Mouse (Mus musculus) right cerebral cortex, postnatal 10 days (tissue): ENCODE data around the gene Slc4a7.
"Not testable (repeated sequence)": the region's sequence is repeated elsewhere in the genome, so short reads cannot be mapped to it uniquely, and the experiment has no call there.

ENCODE experiments used
- DNase-seq, 2 experiments: peaks; one replicate each; pipeline ENCODE4 v3.0.0; 2021; ENCODE audit warnings: low spot score in 2 of 2

The Slc4a7 gene

DNA sequence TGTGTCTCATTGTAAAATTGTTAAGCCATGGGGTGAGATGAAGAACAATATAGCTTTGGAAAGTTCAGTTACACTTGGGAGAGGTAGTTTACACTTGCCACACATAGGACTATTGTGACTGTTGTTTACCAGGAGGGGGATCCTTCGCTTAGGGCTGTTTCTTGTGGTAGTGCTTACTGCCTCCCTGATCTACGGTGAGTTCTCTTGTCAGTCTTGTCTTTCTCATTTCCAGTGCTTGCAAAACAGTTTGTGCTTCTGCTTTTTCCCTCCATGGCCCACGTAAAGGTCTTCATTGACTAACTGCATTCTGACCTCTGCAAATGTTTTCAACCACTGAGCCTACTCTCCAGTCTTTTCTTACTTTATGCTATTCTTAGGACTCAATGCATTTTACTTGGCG lies 98.3 kb downstream of the Slc4a7 start:
- DNase-seq = no peak

DNA sequence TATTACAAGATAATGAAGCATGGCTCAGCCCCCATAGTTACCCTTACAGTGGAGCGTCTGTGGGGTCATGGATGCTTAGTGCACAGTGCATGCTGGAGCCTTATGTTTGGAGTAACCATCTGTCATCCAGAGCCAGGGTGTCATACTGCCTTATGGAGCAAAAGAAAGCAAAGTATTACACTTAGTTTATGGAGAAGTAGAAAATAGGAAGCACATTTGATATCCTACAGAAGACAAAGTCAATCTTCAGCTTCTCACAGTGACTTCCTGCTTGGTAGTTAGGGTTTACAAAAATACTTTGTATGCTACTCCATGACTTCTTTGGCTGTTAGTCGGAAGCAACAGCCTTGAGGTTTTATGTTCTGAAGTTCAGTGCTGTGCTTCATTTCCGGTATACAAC lies 98.7 kb downstream of the Slc4a7 start:
- no peak for DNase-seq

DNA sequence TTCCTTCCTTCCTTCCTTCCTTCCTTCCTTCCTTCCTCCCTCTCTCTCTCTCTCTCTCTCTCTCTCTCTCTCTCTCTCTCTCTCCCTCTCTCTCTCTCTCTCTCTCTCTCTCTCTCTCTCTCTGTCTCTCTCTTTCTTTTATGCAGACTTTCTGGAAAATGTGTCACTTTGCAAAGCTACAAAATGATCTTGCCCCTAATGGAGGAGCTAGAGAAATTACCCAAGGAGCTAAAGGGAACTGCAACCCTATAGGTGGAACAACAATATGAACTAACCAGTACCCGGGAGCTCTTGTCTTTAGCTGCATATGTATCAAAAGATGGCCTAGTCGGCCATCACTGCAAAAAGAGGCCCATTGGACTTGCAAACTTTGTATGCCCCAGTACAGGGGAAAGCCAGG lies 101.0 kb downstream of the Slc4a7 start, which contains the start of gene Nek10:
Nek10 (plus strand) TSS at position 301 of the 400 bp plus-strand sequence.
- not testable (repeated sequence) for DNase-seq

DNA sequence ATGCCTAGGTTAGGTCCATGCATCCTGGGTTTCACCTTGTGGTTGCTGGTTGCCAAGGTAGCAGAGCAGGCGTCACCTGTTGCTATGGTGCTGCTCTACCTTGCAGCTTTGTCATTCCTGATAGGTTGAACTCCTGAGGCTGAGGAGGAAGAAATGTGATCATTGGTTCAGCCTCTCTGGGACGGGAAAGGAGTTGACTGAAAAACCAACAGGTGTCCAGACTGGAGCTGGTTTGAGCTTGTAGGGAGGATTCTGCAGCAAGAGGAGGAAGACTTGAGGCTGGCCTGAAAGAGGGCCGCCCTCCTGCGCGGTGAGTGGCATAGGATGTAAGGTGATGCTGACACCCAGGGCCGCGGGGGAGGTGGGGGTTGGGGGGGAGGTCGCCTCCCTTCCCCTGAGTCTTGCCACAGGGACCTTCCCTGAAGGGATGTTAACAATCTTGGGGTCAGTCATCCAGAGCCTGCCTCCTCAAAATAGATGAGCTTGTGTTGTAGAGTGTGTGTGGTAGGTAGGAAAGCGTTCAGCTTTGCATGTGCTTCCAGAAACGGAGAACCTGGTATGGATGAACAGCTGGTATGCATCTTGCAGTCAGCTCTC lies 101.9 kb downstream of the Slc4a7 start:
- DNase-seq = peak; percentile 72 to 87

DNA sequence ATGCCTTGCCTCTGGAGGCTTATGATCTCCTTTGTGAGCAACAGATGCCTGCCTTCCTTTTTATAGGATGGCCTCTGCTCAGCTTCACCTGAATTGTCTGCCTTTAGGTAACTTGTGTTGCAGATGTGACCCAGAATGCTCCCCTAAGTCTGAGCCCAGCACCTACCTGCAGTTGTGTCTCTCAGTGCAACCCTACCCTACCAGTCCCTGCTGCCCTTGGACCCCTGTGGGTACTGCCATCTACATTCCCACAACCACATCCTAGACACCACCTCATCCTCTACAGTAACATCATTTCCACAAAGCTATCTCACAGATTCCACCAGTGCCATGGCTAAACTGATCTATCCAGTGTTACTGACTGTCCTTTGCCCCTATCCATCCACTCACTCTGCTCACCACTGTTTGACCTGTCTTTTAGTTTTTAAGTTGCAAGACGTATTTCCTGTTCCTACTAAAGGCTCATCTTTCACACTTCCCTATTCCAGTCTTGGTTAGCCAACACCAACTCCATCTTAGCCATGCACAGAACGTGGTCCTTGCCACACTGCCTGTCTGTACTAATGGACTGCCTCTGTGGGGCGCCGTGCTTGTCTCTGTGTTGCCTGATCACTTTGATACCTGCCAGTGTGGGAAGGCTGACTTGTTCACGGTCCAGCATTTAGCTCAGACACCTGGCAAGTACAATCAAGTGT lies 102.6 kb downstream of the Slc4a7 start:
- no peak for DNase-seq

DNA sequence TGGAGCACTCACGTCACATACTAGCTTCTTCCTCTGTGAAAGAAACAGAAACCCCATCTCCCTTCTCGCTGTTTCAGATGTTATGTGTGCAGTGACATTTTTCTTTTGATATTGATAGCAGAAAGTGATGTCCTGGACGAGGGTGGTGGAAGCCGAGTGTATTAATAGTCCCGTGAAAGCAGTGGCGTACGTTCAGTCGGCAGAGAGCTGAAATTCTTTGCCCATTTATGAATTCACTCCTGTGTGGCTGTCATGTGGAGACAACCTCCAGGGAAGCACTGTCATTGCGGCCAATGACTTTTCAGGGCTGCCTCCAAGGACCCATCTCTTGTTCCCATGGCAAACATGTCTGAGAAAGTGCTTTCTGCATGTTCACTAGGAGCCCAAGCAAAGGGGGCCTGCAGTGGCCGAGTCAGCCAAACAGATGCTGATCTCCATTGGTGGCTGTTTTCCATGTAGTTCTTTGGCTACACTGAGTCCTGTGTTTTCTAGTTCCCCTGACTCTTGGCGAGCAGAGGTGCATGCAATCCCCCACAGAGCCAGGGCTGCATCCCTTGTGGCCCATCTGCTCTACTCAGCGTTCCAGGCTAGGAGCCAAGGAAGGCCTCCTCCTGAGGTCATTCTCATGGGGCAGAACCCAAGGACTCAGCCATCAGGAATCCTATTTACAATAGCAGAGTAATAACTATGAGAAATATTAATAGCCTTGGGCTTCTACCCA lies 130.6 kb downstream of the Slc4a7 start:
- peak; percentile 61 to 68 for DNase-seq

DNA sequence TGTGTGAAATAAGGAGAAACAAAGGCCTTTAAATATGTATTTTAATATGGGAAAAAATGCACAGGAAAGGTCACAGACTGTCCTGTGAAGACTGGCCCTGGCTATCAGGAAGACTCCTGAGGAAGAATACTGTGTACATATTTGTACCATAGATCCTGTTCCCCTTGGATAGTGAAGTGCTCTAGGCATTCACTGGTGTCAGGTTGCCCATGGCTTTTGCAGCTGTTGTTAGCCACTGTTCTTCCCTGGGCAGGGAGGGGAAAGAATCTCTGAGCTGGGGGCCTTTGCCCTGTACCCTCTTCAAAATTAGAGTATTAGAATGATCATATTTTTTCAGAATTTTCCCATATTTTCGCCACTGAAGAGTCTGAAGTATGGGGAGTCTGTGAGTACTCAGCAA lies 131.4 kb downstream of the Slc4a7 start:
- DNase-seq = no peak

DNA sequence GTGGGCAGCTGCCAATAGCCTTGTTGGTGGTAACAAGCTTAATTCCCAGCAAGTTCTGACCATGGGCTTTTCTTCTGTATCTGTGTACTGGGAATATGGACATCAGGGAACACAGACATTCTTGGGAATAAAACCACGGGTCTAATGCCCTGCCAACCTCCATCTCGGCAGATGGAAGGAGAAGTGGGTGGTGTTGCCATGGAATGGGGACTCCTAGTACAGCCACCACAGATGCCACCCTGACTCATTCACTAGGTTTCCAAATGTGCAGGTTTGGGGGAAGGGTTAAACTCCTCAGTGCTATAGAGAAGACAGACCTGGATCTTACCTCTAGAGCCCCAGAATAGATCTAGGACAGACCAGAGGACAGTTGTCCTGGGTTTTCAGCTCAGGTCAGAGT lies 132.2 kb downstream of the Slc4a7 start:
- no peak for DNase-seq

DNA sequence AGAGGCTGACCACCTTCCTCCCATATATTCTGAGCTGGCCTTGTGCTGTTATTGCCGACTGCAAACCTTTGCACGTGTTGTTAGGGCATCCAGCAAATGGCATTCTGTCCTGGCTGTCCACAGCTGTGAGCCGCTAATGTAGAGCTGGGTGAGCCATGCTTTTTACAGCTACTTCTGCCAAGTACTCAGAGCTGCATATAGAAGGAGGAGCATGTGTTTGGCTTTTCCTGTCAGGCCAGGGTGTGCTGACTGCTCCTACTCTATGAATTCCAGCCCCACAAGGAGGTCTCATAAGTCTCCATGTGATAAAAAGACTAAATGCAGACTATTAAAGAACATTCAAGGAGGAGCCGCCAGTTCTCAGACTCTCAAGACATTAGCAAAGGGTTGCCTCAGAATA lies 135.5 kb downstream of the Slc4a7 start:
- DNase-seq = no peak

DNA sequence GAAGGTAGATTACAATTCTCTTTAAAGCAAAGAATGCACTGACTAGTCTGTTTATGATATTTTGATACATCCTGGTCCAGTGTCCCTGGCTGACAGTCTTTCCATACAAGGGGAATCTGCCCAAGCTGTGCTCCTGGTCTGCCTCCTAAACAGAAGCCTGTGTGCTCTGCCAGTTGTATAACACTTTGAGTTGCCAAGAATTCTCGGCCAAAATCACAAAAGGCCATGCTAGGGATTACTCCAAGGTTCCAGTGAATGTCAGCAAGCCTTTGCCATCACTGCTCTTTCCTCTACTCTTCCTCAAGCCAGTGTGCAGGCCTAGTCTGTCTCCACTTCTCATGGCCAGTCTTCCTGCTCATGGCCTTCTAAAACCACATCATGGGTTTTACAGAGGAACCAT lies 136.0 kb downstream of the Slc4a7 start:
- no peak for DNase-seq

DNA sequence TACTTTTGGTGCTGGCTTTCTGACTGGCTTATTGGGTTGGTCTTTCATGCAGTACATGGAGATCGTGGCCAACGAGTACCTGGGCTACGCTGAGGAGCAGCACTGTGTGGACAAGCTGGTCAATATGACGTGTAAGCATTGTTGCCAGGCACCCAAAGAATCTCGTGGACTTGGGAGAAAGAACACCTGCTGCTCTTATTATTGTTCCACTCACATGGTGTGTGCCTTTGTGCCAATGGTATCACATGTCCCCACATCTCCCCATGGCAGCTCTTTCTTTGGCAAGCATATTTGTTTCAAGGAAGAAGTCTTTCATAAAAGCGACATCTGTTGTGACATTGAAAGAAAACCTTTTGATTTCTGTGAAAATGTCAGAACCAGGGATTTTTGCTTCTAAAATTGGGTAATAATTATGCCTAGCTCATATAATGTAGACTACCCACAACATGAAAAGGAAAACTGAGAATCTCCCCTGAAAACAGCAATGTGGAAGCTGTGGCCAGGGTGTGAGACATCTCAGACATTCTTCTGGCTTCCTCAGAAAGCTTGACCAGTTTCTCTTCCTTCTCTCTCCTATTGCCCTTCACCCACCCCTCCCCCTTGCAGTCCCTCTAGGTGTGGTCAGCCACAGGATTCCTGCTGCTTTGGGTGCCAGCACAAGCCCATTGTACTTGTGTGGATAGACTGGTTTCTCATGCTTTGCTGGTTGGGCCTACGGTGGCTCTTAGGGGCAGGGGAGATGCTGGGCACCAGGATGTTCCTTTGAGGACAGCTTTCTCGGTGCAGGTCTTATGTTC lies 140.9 kb downstream of the Slc4a7 start:
- DNase-seq = no peak
